Mouse (Mus musculus) midbrain, embryonic 11.5 days (tissue): ENCODE measurements around the gene Spatc1l. TPM values are rescaled to one million over a fixed set of nuclear protein-coding genes. Genes with fewer than 3 reads are reported as not detected.

ENCODE experiments used
- ATAC-seq: fragments of 200-750 bp; cut with Nextera tagmentation; 2 replicates; pipeline ENCODE4 v1.8.0; 2017; ENCODE audit warnings: moderate TSS enrichment, moderate library complexity; ENCODE audit not compliant: low FRiP score
- DNase-seq: peaks from one replicate; pipeline ENCODE4 v3.0.0; 2015; ENCODE audit warnings: low spot score; ENCODE audit errors: missing footprints
- H3K27ac ChIP-seq: fragments of 300-500 bp; sonication (generic); 2 replicates; pipeline ENCODE4 v1.5.1; 2014; ENCODE audit warnings: low read depth, low read length
- H3K27me3 ChIP-seq: fragments of 300-500 bp; sonication (generic); 2 replicates; pipeline ENCODE4 v1.6.1; 2014; ENCODE audit warnings: mild to moderate bottlenecking, low read length, moderate library complexity, mixed read lengths; ENCODE audit not compliant: control insufficient read depth, insufficient read depth
- H3K36me3 ChIP-seq: fragments of 300-500 bp; sonication (generic); 2 replicates; pipeline ENCODE4 v1.6.1; 2014; ENCODE audit warnings: mild to moderate bottlenecking, low read length, moderate library complexity, mixed read lengths; ENCODE audit not compliant: control insufficient read depth, insufficient read depth
- H3K4me1 ChIP-seq: fragments of 300-500 bp; sonication (generic); 2 replicates; pipeline ENCODE4 v1.6.1; 2014; ENCODE audit warnings: low read length; ENCODE audit not compliant: control insufficient read depth, insufficient read depth
- H3K4me2 ChIP-seq: fragments of 300-500 bp; sonication (generic); 2 replicates; pipeline ENCODE4 v1.6.1; 2014; ENCODE audit warnings: mild to moderate bottlenecking, moderate library complexity
- H3K4me3 ChIP-seq: fragments of 300-500 bp; sonication (generic); 2 replicates; pipeline ENCODE4 v1.5.1; 2014; ENCODE audit warnings: low read depth, low read length
- H3K9ac ChIP-seq: fragments of 300-500 bp; sonication (generic); 2 replicates; pipeline ENCODE4 v1.6.1; 2014; ENCODE audit warnings: low read length
- H3K9me3 ChIP-seq: fragments of 300-500 bp; sonication (generic); 2 replicates; pipeline ENCODE4 v1.6.1; 2016; ENCODE audit warnings: low read length; ENCODE audit not compliant: control insufficient read depth
- WGBS: fragments of 180-500 bp; shearing (Covaris S2); extraction: QIAGEN DNeasy Blood & Tissue Kit; methylation state at CpG from one replicate; pipeline ENCODE4 v1.1.7; 2014; 5-methylcytosine and 5-hydroxymethylcytosine counted together
- polyA plus RNA-seq: library from polyadenylated mRNA; unstranded; fragments of >200 nt; fragmentation: Nextera tagmentation; extraction: Ambion mirVana; gene quantifications from 2 replicates; pipeline ENCODE4 v1.2.1, GENCODE M21; 2014

Spatc1l gene
- polyA plus RNA-seq, 1 experiment from 2014 or later: not detected

DNA sequence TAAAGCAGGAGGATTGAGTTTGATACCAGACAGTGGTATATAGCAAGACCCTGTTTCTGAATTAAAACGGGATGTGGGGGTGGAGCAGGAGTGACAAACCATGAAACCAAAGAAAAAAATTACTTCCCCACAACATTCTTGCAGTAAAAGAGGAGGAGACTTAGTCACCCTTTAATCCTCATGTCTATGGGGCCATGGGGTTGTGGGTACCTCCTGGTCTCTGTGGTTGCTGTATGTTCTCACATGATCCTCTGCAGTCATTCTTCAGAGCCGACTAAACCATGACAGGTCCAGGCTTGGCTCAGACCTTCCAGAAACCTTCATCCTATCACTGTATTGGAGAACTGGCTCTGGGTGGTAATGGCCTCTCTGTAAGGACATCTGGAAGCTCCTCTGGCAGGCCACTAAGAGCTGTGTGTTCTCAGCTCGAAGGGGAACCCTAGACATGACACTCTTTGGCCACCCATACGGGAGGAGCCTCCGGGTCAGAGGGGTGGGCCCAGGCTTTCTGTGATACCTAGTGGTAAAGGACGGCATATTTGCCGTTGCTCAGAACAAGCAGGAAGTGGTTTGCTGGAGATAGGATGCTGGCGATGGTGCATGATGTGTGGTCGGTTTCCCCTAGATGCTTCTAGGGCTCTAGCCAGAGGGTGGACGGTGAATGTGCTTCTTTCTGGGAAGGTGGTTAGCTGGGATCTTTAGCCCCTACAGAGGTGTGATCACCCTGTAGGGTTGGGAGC is 19.3 kb upstream of the Spatc1l start:
- DNase-seq: no peak
- no peak overlapping the region for H3K4me3 ChIP-seq
- no peak overlapping the region for H3K27ac ChIP-seq
- H3K9me3 ChIP-seq: no peaks in the 10 kb centered on the region
- no peak overlapping the region for H3K9ac ChIP-seq
- H3K27me3 ChIP-seq: no peaks in the 10 kb centered on the region
- WGBS: 91% methylated on average over 10 of the region's 10 CpGs
- ATAC-seq: no peak
- peaks cover 56% of the 10 kb centered on the region for H3K36me3 ChIP-seq
- H3K4me2 ChIP-seq: no peak overlapping the region
- H3K4me1 ChIP-seq: no peaks in the 10 kb centered on the region

DNA sequence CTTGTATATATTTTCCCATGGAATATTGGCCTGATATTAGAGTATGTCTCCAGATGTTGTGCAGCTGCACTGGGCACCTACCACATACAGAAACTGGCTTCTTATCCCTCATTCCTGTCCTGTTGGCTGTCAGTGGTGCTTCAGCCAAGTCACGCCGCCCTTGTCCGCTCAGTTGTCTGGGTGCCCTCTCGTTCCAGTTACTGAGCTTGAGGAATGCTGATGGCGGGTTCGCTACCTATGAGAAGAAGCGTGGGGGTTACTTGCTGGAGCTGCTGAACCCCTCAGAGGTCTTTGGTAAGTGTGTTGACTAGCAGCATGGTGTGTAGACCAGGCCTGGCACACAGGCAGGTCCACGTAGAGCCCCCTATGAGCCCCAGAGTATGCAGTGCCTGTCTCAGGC is 15.5 kb upstream of the Spatc1l start:
- H3K4me2 ChIP-seq: no peak overlapping the region
- H3K27me3 ChIP-seq: no peaks in the 10 kb centered on the region
- ATAC-seq: no peak
- no peak overlapping the region for H3K27ac ChIP-seq
- no peak for DNase-seq
- H3K36me3 ChIP-seq: peaks cover 43% of the 10 kb centered on the region
- no peaks in the 10 kb centered on the region for H3K4me1 ChIP-seq
- H3K9ac ChIP-seq: no peak overlapping the region
- 94% methylated on average over 8 of the region's 8 CpGs for WGBS
- H3K4me3 ChIP-seq: no peak overlapping the region
- no peaks in the 10 kb centered on the region for H3K9me3 ChIP-seq

DNA sequence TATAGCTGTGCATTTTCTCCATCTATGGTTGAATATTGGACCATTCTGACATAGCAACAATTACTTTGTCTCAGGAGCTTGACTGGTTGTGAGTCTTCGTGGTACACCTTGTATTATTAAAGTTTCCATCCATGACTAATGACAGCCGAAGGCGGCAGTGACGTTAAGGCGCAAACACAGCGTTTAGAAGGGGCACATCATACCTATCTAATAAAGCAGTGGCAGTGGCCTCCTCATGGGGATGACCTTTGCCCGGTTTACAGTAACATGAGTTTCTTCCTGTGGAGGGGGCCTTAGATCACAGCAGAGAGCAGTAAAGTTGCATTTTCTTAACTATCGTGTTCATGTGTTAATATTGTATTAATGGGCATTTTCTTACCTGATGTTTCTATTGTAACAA is 13.9 kb upstream of the Spatc1l start:
- Histone ChIP-seq H3K4me2 (no peak overlapping the region), H3K9ac (no peak overlapping the region), H3K9me3 (no peaks in the 10 kb centered on the region), H3K36me3 (peaks cover 47% of the 10 kb centered on the region), H3K27me3 (no peaks in the 10 kb centered on the region), H3K27ac (no peak overlapping the region), H3K4me1 (no peaks in the 10 kb centered on the region), H3K4me3 (no peak overlapping the region)
- WGBS: 91% methylated on average over 8 of the region's 8 CpGs
- DNase-seq (no peak), ATAC-seq (no peak)

DNA sequence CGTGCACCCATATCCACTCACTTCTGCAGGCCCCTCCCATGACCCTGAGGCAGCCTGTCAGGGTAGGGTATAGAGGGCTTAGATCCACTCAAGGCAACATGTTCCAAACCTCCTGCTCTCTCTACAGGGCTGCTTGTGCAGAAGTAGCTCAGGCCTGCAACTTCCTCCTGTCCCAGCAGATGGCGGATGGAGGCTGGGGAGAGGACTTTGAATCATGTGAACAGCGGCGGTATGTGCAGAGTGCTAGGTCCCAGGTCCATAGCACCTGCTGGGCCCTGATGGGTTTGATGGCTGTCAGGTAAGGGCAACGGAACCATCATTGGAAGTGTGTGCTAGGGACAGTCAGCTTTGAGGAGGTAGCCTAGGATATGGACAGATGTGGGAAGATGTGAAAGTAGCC is 11.6 kb upstream of the Spatc1l start:
- Histone ChIP-seq H3K27me3 (no peaks in the 10 kb centered on the region), H3K4me2 (no peak overlapping the region), H3K4me1 (no peaks in the 10 kb centered on the region), H3K27ac (no peak overlapping the region), H3K4me3 (no peak overlapping the region), H3K9me3 (no peaks in the 10 kb centered on the region), H3K36me3 (peaks cover 43% of the 10 kb centered on the region), H3K9ac (no peak overlapping the region)
- no peak for DNase-seq
- WGBS: 91% methylated on average over 5 of the region's 5 CpGs
- no peak for ATAC-seq

DNA sequence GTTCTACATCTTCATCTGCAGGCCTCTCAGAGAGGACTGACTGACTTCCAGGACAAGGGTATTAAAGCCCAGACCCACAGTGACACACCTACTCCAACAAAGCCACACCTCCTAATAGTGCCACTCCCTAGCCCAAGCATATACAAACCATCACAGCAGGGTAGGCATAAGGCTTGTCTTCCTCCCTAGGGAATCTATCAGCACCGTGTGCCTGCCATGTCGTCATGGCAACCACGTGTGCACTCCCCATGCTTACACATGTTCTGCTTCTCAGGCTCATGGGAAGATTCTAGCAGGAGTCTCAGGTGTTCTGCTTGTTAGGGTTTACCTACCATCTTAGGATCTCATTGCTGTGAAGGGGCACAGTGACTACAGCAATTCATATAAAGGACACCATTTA is 10.5 kb upstream of the Spatc1l start:
- 76% methylated on average over 3 of the region's 3 CpGs for WGBS
- H3K27ac ChIP-seq: no peak overlapping the region
- peaks cover 39% of the 10 kb centered on the region for H3K36me3 ChIP-seq
- no peaks in the 10 kb centered on the region for H3K27me3 ChIP-seq
- ATAC-seq (no peak), DNase-seq (no peak)
- H3K4me1 ChIP-seq: no peaks in the 10 kb centered on the region
- H3K9me3 ChIP-seq: no peaks in the 10 kb centered on the region
- H3K4me3 ChIP-seq: no peak overlapping the region
- H3K9ac ChIP-seq: no peak overlapping the region
- no peak overlapping the region for H3K4me2 ChIP-seq

DNA sequence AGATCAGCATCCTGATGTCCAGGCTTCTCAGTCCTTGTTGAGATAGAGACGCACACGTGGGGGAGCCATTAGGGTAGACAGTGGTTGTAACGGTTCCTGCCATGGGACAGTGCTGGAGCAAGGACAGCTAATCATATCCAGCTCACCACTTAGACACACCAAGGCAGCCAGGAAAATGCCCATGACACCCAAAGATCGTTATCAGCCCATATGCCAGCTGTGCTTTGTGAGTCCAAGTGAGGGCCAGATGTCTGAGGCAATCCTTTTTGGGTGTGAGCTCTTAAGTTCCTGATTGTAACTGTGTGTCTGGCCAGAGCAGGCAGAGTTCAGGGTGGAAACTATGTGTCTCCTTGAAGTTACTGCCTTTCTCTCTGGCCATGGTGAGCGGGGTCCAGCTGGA is 8.0 kb upstream of the Spatc1l start:
- no peaks in the 10 kb centered on the region for H3K4me1 ChIP-seq
- no peak overlapping the region for H3K9ac ChIP-seq
- H3K36me3 ChIP-seq: peaks cover 30% of the 10 kb centered on the region
- H3K9me3 ChIP-seq: no peaks in the 10 kb centered on the region
- DNase-seq (no peak), ATAC-seq (no peak)
- H3K4me2 ChIP-seq: no peak overlapping the region
- WGBS: 91% methylated on average over 5 of the region's 5 CpGs
- H3K4me3 ChIP-seq: no peak overlapping the region
- H3K27me3 ChIP-seq: no peaks in the 10 kb centered on the region
- no peak overlapping the region for H3K27ac ChIP-seq

DNA sequence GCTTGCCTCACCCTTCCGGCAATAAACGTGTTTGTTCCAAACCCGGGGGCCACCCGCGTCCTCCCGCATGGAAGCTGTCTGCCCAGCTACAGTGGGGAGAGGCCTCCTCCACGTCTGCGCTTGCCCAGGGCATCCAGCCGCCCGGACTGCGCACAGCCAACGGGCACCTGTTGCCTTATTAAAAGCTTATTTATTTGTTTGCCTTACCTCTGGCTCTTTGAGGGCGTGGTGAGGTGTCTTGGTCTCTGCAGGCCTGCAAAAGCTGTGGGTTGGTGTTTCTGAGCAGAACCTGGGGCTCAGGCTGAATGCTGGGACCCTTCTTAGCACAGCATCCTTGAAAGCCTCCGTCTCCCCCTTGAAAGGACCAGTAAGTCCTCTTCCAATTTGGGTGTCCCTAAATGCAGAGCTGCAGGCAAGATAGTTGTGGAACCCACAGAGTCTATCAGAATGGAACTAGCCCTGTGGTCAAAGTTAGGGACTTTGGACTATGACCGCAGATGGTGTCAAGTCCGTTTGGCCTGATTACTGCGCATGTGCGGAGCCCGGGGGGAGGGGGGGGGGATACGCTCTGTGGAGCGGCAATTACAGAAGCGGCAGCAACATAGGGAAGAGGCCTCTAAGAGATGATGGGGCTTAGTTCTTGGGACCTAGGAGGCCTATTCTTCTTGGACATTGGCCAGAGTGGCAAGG is 8.1 kb downstream of the Spatc1l start:
- no peak for DNase-seq
- WGBS: 91% methylated on average over 22 of the region's 22 CpGs
- no peaks in the 10 kb centered on the region for H3K27me3 ChIP-seq
- no peak overlapping the region for H3K9ac ChIP-seq
- no peaks in the 10 kb centered on the region for H3K36me3 ChIP-seq
- H3K4me3 ChIP-seq: no peak overlapping the region
- no peak overlapping the region for H3K4me2 ChIP-seq
- ATAC-seq: no peak
- no peaks in the 10 kb centered on the region for H3K4me1 ChIP-seq
- no peak overlapping the region for H3K27ac ChIP-seq
- no peaks in the 10 kb centered on the region for H3K9me3 ChIP-seq

DNA sequence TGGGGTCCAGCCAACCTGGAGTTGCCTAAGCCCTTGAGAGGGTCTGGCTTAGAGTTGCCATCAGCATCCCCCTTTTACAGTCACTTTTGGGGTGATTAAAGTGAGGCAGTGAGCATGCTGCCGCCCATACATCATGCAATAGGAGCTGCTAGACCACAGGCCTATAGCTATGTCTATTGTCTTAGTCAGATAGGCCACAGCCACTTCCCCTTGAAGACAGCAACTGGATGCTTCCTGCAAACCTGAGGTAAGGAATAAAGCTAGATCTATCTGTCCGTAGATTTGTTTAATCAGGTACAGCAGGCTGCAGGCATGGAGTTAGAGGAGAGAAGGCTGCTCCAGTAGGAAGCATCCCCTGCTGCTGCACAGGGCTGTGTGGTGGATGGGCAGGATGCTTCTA is 9.0 kb downstream of the Spatc1l start:
- Histone ChIP-seq H3K9ac (no peak overlapping the region), H3K9me3 (no peaks in the 10 kb centered on the region), H3K4me1 (no peaks in the 10 kb centered on the region), H3K27ac (no peak overlapping the region), H3K4me2 (no peak overlapping the region), H3K36me3 (no peaks in the 10 kb centered on the region), H3K27me3 (no peaks in the 10 kb centered on the region), H3K4me3 (no peak overlapping the region)
- 71% methylated on average over 2 of the region's 2 CpGs for WGBS
- ATAC-seq (no peak), DNase-seq (no peak)

DNA sequence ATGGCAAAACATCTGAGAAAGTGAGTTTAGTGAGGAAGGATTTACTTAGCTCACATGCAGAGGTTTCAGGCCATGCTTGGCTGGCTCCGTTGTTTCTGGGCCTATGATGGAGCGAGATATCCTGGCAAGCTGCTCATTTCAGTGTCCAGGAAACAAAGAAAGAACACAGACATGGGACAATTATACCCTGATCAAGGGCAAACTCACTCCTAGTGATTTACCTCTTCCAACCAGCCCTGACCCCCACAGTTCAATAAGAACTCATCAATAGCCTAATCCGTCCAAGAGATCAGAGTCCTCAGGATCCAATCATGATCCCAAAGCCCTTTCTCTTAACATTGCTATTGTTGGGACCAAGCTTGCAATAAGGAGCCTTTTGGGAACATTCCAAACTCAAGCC is 10.1 kb downstream of the Spatc1l start:
- no peak for DNase-seq
- no peak overlapping the region for H3K27ac ChIP-seq

More for the DNA sequence above, 10.1 kb downstream of the Spatc1l start:
- Histone ChIP-seq H3K36me3 (no peaks in the 10 kb centered on the region), H3K4me3 (no peak overlapping the region), H3K27me3 (no peaks in the 10 kb centered on the region), H3K9me3 (no peaks in the 10 kb centered on the region), H3K4me2 (no peak overlapping the region), H3K4me1 (no peaks in the 10 kb centered on the region), H3K9ac (no peak overlapping the region)
- no peak for ATAC-seq
- WGBS: 40% methylated on average over 3 of the region's 3 CpGs
